Mouse (Mus musculus) MEL (cell line): ENCODE measurements around the gene Hspbp1. TPM values are rescaled to one million over a fixed set of nuclear protein-coding genes. Genes with fewer than 3 reads are reported as not detected.

Source experiments
- DNase-seq: peaks from one replicate; pipeline ENCODE4 v3.0.0; 2011; ENCODE audit warnings: low read depth, low spot score
- H3K27ac ChIP-seq: 2 replicates; pipeline ENCODE4 v1.5.1; 2012; ENCODE audit warnings: low read depth, mild to moderate bottlenecking, control low read depth, low read length, moderate library complexity; ENCODE audit not compliant: control insufficient read depth
- H3K27me3 ChIP-seq, 2 experiments: fragments of 150-350 bp in 1 of 2; sonication (generic) in 1 of 2; 2 replicates each; pipeline ENCODE4 v1.6.1; 2012; ENCODE audit warnings: low read length in 2 of 2, mild to moderate bottlenecking in 2 of 2, improper control_type of control experiment in 1 of 2, moderate library complexity in 1 of 2; ENCODE audit not compliant: insufficient read depth in 2 of 2, control insufficient read depth in 1 of 2
- H3K36me3 ChIP-seq, 2 experiments: 2 replicates each; pipeline ENCODE4 v1.6.1; 2012 to 2014; ENCODE audit warnings: low read length in 2 of 2, improper control_type of control experiment in 1 of 2, inconsistent platforms in 1 of 2, mild to moderate bottlenecking in 1 of 2; ENCODE audit not compliant: insufficient read depth in 2 of 2, control insufficient read depth in 1 of 2
- H3K4me1 ChIP-seq, 2 experiments: fragments of 150-350 bp in 1 of 2; sonication (generic) in 1 of 2; 2 replicates each; pipeline ENCODE4 v1.6.1; 2012; ENCODE audit warnings: low read length in 2 of 2, improper control_type of control experiment in 1 of 2, mild to moderate bottlenecking in 1 of 2; ENCODE audit not compliant: insufficient read depth in 2 of 2, control insufficient read depth in 1 of 2
- H3K4me3 ChIP-seq, 2 experiments: fragments of 150-350 bp in 1 of 2; sonication (generic) in 1 of 2; 2 replicates each; pipeline ENCODE4 v1.5.1; 2012; ENCODE audit warnings: low read depth in 2 of 2, low read length in 2 of 2, mild to moderate bottlenecking in 2 of 2, moderate library complexity in 2 of 2, control low read depth in 1 of 2, improper control_type of control experiment in 1 of 2; ENCODE audit not compliant: control insufficient read depth in 1 of 2, insufficient read depth in 1 of 2
- H3K79me2 ChIP-seq: 2 replicates; pipeline ENCODE4 v1.6.1; 2012; ENCODE audit warnings: mild to moderate bottlenecking, low read length, moderate library complexity; ENCODE audit not compliant: control insufficient read depth, poor library complexity, insufficient read depth
- H3K9ac ChIP-seq: 2 replicates; pipeline ENCODE4 v1.6.1; 2012; ENCODE audit warnings: low read depth, mild to moderate bottlenecking, control low read depth, low read length, moderate library complexity; ENCODE audit not compliant: control insufficient read depth, poor library complexity, severe bottlenecking
- H3K9me3 ChIP-seq: fragments of 150-350 bp; sonication (generic); replicated peaks from 2 replicates; pipeline ENCODE4 v1.6.1; 2012; ENCODE audit warnings: mild to moderate bottlenecking, low read length, improper control_type of control experiment, moderate library complexity; ENCODE audit not compliant: insufficient read depth
- BHLHE40 ChIP-seq: IDR thresholded peaks from 2 replicates; pipeline ENCODE4 v1.6.1; 2012; ENCODE audit warnings: low read depth, mild to moderate bottlenecking, inconsistent platforms, low read length, improper control_type of control experiment, borderline replicate concordance
- CHD1 ChIP-seq: IDR thresholded peaks from 2 replicates; pipeline ENCODE4 v1.6.1; 2012; ENCODE audit warnings: low read depth, mild to moderate bottlenecking, inconsistent platforms, low read length, improper control_type of control experiment
- CHD2 ChIP-seq: IDR thresholded peaks from 2 replicates; pipeline ENCODE4 v1.6.1; 2011; ENCODE audit warnings: low read length, improper control_type of control experiment
- EP300 ChIP-seq, 2 experiments: IDR thresholded peaks; 2 replicates each; pipeline ENCODE4 v1.6.1; 2011; ENCODE audit warnings: improper control_type of control experiment in 2 of 2, low read length in 2 of 2, low read depth in 1 of 2, mild to moderate bottlenecking in 1 of 2
- ETS1 ChIP-seq: IDR thresholded peaks from 2 replicates; pipeline ENCODE4 v1.6.1; 2012; ENCODE audit warnings: low read depth, mild to moderate bottlenecking, inconsistent platforms, low read length, improper control_type of control experiment, moderate library complexity
- GATA1 ChIP-seq: IDR thresholded peaks from 2 replicates; pipeline ENCODE4 v1.6.1; 2011; ENCODE audit warnings: low read depth, low read length, improper control_type of control experiment
- MAX ChIP-seq: IDR thresholded peaks from 2 replicates; pipeline ENCODE4 v1.6.1; 2011; ENCODE audit warnings: low read length, improper control_type of control experiment
- MXI1 ChIP-seq: IDR thresholded peaks from 2 replicates; pipeline ENCODE4 v1.6.1; 2011; ENCODE audit warnings: mild to moderate bottlenecking, low read depth, low read length, improper control_type of control experiment
- NELFE ChIP-seq: IDR thresholded peaks from 2 replicates; pipeline ENCODE4 v1.6.1; 2011; ENCODE audit warnings: low read depth, low read length, improper control_type of control experiment
- POLR2A ChIP-seq, 2 experiments: IDR thresholded peaks; 2 replicates each; pipeline ENCODE4 v1.6.1; 2011 to 2012; ENCODE audit warnings: low read length in 2 of 2, mild to moderate bottlenecking in 2 of 2, control low read depth in 1 of 2, improper control_type of control experiment in 1 of 2, low read depth in 1 of 2, moderate library complexity in 1 of 2; ENCODE audit not compliant: control insufficient read depth in 1 of 2, insufficient read depth in 1 of 2, poor library complexity in 1 of 2
- SIN3A ChIP-seq: IDR thresholded peaks from 2 replicates; pipeline ENCODE4 v1.6.1; 2012; ENCODE audit warnings: low read length, improper control_type of control experiment, inconsistent platforms
- TCF12 ChIP-seq: IDR thresholded peaks from 2 replicates; pipeline ENCODE4 v1.6.1; 2014; ENCODE audit warnings: low read depth, mild to moderate bottlenecking, inconsistent platforms, low read length, improper control_type of control experiment, moderate library complexity
- USF2 ChIP-seq, 2 experiments: IDR thresholded peaks; 2 replicates each; pipeline ENCODE4 v1.6.1; 2011 to 2012; ENCODE audit warnings: improper control_type of control experiment in 2 of 2, low read length in 2 of 2, borderline replicate concordance in 1 of 2, inconsistent platforms in 1 of 2, low read depth in 1 of 2, mild to moderate bottlenecking in 1 of 2; ENCODE audit not compliant: insufficient read depth in 1 of 2
- ZC3H11A ChIP-seq: IDR thresholded peaks from 2 replicates; pipeline ENCODE4 v1.6.1; 2012; ENCODE audit warnings: low read depth, mild to moderate bottlenecking, inconsistent platforms, low read length, improper control_type of control experiment
- ZNF384 ChIP-seq: IDR thresholded peaks from 2 replicates; pipeline ENCODE4 v1.6.1; 2012; ENCODE audit warnings: low read depth, mild to moderate bottlenecking, inconsistent platforms, low read length, improper control_type of control experiment
- polyA plus RNA-seq, 2 experiments: library from polyadenylated mRNA; stranded (reverse) in 1 of 2; unstranded in 1 of 2; fragments of >175 nt in 1 of 2; fragments of >200 nt in 1 of 2; gene quantifications; 2 replicates each; pipeline versions ENCODE4 v1.2.1 to v1.2.4; 2012; ENCODE audit warnings: low replicate concordance in 2 of 2, low read depth in 1 of 2; ENCODE audit not compliant: insufficient read length in 2 of 2, insufficient read depth in 1 of 2, missing spikeins in 1 of 2
- total RNA-seq: library from RNA; depleted of rRNA; stranded (reverse); fragments of 300-350 nt; gene quantifications from 2 replicates; pipeline ENCODE4 v1.2.3, GENCODE M21; 2012

The Hspbp1 gene
- total and polyA plus RNA-seq, 3 experiments: 101 to 111 TPM; not detected in 1

- Histone ChIP-seq H3K9me3 (no peaks in the 10 kb centered on the region), H3K4me3 (peak overlapping the region; percentile 9 to 14; a peak in 1 of 4 replicates), H3K9ac (no peak overlapping the region; the same call in 1 of the 2 replicates), H3K79me2 (no peaks in the 10 kb centered on the region), H3K36me3 (0 out of 4 replicates have a peak, but pooled peaks cover 0 to 2% of the 10 kb centered on the region in 2 experiments), H3K27ac (no peak overlapping the region), H3K4me1 (peaks cover 0 to 11% of the 10 kb centered on the region in 2 experiments; a peak in 2 of 4 replicates), H3K27me3 (peaks cover 0 to 2% of the 10 kb centered on the region in 2 experiments; a peak in 2 of 4 replicates)
- TF ChIP-seq SIN3A (0 out of 2 replicates have a peak, but pooled peaks have one; percentile 21), ETS1 (0 out of 2 replicates have a peak, but pooled peaks have one; percentile 35), BHLHE40 (peak; percentile 86), EP300 (IDR thresholded peaks at IDR 0.05; ENCODE audit: low read depth in 1 of 2, low read length in 2 of 2) (peak; percentile 15 to 59; a peak in 2 of 4 replicates), MAX (no peak), MXI1 (0 out of 2 replicates have a peak, but pooled peaks have one; percentile 26), TCF12 (peak; percentile 17; the same call in 1 of the 2 replicates), NELFE (no peak), CHD2 (no peak), ZC3H11A (no peak), CHD1 (no peak), GATA1 (no peak), ZNF384 (no peak)
- peak; percentile 30 for DNase-seq
Measured at GRCm38 (mm10) chr7:4613740-4614403, 71.0 kb downstream of the Hspbp1 start.

GRCm38 (mm10) chr7:4612956-4613355 lies 71.9 kb downstream of the Hspbp1 start:
- Histone ChIP-seq H3K4me3 (no peak overlapping the region), H3K27me3 (peaks cover 0 to 2% of the 10 kb centered on the region in 2 experiments; a peak in 2 of 4 replicates), H3K9ac (no peak overlapping the region), H3K36me3 (0 out of 4 replicates have a peak, but pooled peaks cover 0 to 2% of the 10 kb centered on the region in 2 experiments), H3K79me2 (no peaks in the 10 kb centered on the region), H3K27ac (no peak overlapping the region), H3K4me1 (peaks cover 0 to 11% of the 10 kb centered on the region in 2 experiments; a peak in 2 of 4 replicates), H3K9me3 (no peaks in the 10 kb centered on the region)
- no peak for DNase-seq
- no peak for TF ChIP-seq MXI1
- no peak for TF ChIP-seq POLR2A (IDR thresholded peaks at IDR 0.05; ENCODE audit: control insufficient read depth in 1 of 2, insufficient read depth in 1 of 2, low read depth in 1 of 2, low read length in 2 of 2, poor library complexity in 1 of 2)
- no peak for TF ChIP-seq USF2 (IDR thresholded peaks at IDR 0.05; ENCODE audit: borderline replicate concordance in 1 of 2, insufficient read depth in 1 of 2, low read depth in 1 of 2, low read length in 2 of 2)
